Mouse (Mus musculus): Measurements from ENCODE around the gene Agbl4. TPM values are rescaled to one million over a fixed set of nuclear protein-coding genes. Genes with fewer than 3 reads are reported as not detected.

Gene Agbl4
- total RNA-seq, 1 experiment, result not detected

DNA sequence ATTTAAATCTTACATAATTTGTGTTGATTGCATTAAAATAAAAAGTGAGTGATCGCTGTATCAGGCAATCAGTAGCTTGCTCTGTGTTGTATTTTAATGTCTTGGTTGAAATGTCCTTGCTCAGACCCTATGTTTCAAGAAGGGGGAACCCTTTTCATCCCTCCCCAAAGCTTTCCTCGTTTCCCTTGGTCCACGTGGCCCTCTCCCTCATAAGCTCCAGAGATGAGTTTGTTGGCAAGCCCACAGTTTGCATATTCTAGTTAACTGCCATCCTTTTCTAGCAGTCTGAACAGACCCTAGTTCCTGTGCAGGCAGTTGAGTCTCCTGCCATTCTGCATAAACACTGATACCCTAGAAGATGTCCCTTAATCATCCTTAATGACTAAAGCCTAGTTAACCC, 1050.5 kb downstream of the Agbl4 start:
- H3K4me1 ChIP-seq (ENCODE audit: control insufficient read depth in 2 of 2, insufficient read depth in 2 of 2, low read length in 2 of 2, poor library complexity in 1 of 2), result no peaks in the 10 kb centered on the region
- in situ Hi-C loops (cut with MboI; ENCODE audit: low sequenced_read_pairs in 2 of 2, unreplicated experiment in 2 of 2), result no loop called here
- no peaks in the 10 kb centered on the region for H3K9me3 ChIP-seq (ENCODE audit: control insufficient read depth, insufficient read depth, low read depth, low read length)
- H3K4me3 ChIP-seq (ENCODE audit: insufficient read depth in 1 of 2, low read depth in 1 of 2, low read length in 2 of 2, poor library complexity in 1 of 2, severe bottlenecking in 1 of 2), result no peak overlapping the region
- TF ChIP-seq ZC3H11A (IDR thresholded peaks at IDR 0.05; ENCODE audit: borderline replicate concordance, low read depth, low read length) (no peak), HCFC1 (IDR thresholded peaks at IDR 0.05; ENCODE audit: borderline replicate concordance, insufficient read depth, low read length) (no peak), CHD2 (IDR thresholded peaks at IDR 0.05; ENCODE audit: low read depth, low read length) (no peak), ZNF384 (IDR thresholded peaks at IDR 0.05; ENCODE audit: low read depth, low read length) (no peak), MAFK (IDR thresholded peaks at IDR 0.05; ENCODE audit: insufficient read depth, low read depth, low read length) (no peak)
- H3K9ac ChIP-seq (ENCODE audit: insufficient read depth, low read depth, low read length, poor library complexity, severe bottlenecking), result no peak overlapping the region
- H3K27ac ChIP-seq (ENCODE audit: insufficient read depth, low read depth, low read length, poor library complexity, severe bottlenecking), result no peak overlapping the region
- H3K36me3 ChIP-seq (ENCODE audit: control insufficient read depth, insufficient read depth, low read length, poor library complexity, severe bottlenecking), result no peaks in the 10 kb centered on the region
- DNase-seq (ENCODE audit: low read depth, low spot score), result no peak

GRCm38 (mm10) chr4:111448586-111448985, 1051.1 kb downstream of the Agbl4 start:
- no peak for DNase-seq (ENCODE audit: low read depth, low spot score)
- Histone ChIP-seq H3K36me3 (ENCODE audit: control insufficient read depth, insufficient read depth, low read length, poor library complexity, severe bottlenecking) (no peaks in the 10 kb centered on the region), H3K4me1 (ENCODE audit: control insufficient read depth in 2 of 2, insufficient read depth in 2 of 2, low read length in 2 of 2, poor library complexity in 1 of 2) (no peaks in the 10 kb centered on the region), H3K4me3 (ENCODE audit: insufficient read depth in 1 of 2, low read depth in 1 of 2, low read length in 2 of 2, poor library complexity in 1 of 2, severe bottlenecking in 1 of 2) (no peak overlapping the region), H3K9ac (ENCODE audit: insufficient read depth, low read depth, low read length, poor library complexity, severe bottlenecking) (no peak overlapping the region), H3K9me3 (ENCODE audit: control insufficient read depth, insufficient read depth, low read depth, low read length) (no peaks in the 10 kb centered on the region), H3K27ac (ENCODE audit: insufficient read depth, low read depth, low read length, poor library complexity, severe bottlenecking) (no peak overlapping the region)
- in situ Hi-C loops (cut with MboI; ENCODE audit: low sequenced_read_pairs in 2 of 2, unreplicated experiment in 2 of 2), result no loop called here
- TF ChIP-seq ZC3H11A (IDR thresholded peaks at IDR 0.05; ENCODE audit: borderline replicate concordance, low read depth, low read length) (no peak), ZNF384 (IDR thresholded peaks at IDR 0.05; ENCODE audit: low read depth, low read length) (no peak), CHD2 (IDR thresholded peaks at IDR 0.05; ENCODE audit: low read depth, low read length) (no peak), MAFK (IDR thresholded peaks at IDR 0.05; ENCODE audit: insufficient read depth, low read depth, low read length) (no peak), HCFC1 (IDR thresholded peaks at IDR 0.05; ENCODE audit: borderline replicate concordance, insufficient read depth, low read length) (no peak)

- Histone ChIP-seq H3K9ac (ENCODE audit: insufficient read depth, low read depth, low read length, poor library complexity, severe bottlenecking) (no peak overlapping the region), H3K36me3 (ENCODE audit: control insufficient read depth, insufficient read depth, low read length, poor library complexity, severe bottlenecking) (peaks cover 5% of the 10 kb centered on the region), H3K9me3 (ENCODE audit: control insufficient read depth, insufficient read depth, low read depth, low read length) (no peaks in the 10 kb centered on the region), H3K4me3 (ENCODE audit: insufficient read depth in 1 of 2, low read depth in 1 of 2, low read length in 2 of 2, poor library complexity in 1 of 2, severe bottlenecking in 1 of 2) (no peak overlapping the region), H3K4me1 (ENCODE audit: control insufficient read depth in 2 of 2, insufficient read depth in 2 of 2, low read length in 2 of 2, poor library complexity in 1 of 2) (no peaks in the 10 kb centered on the region), H3K27ac (ENCODE audit: insufficient read depth, low read depth, low read length, poor library complexity, severe bottlenecking) (no peak overlapping the region)
- DNase-seq (ENCODE audit: low read depth, low spot score), result no peak
- no peak for TF ChIP-seq MAFK (IDR thresholded peaks at IDR 0.05; ENCODE audit: insufficient read depth, low read depth, low read length)
- no peak for TF ChIP-seq ZNF384 (IDR thresholded peaks at IDR 0.05; ENCODE audit: low read depth, low read length)
- TF ChIP-seq HCFC1 (IDR thresholded peaks at IDR 0.05; ENCODE audit: borderline replicate concordance, insufficient read depth, low read length), result no peak
- no peak for TF ChIP-seq ZC3H11A (IDR thresholded peaks at IDR 0.05; ENCODE audit: borderline replicate concordance, low read depth, low read length)
- no peak for TF ChIP-seq CHD2 (IDR thresholded peaks at IDR 0.05; ENCODE audit: low read depth, low read length)
- in situ Hi-C loops (cut with MboI; ENCODE audit: low sequenced_read_pairs in 2 of 2, unreplicated experiment in 2 of 2), result no loop called here
Measured at GRCm38 (mm10) chr4:111449442-111450199, 1052.2 kb downstream of the Agbl4 start.

GRCm38 (mm10) chr4:111451283-111451918, 1053.9 kb downstream of the Agbl4 start:
- Histone ChIP-seq H3K4me3 (ENCODE audit: insufficient read depth in 1 of 2, low read depth in 1 of 2, low read length in 2 of 2, poor library complexity in 1 of 2, severe bottlenecking in 1 of 2) (no peak overlapping the region), H3K4me1 (ENCODE audit: control insufficient read depth in 2 of 2, insufficient read depth in 2 of 2, low read length in 2 of 2, poor library complexity in 1 of 2) (no peaks in the 10 kb centered on the region), H3K9ac (ENCODE audit: insufficient read depth, low read depth, low read length, poor library complexity, severe bottlenecking) (no peak overlapping the region), H3K27ac (ENCODE audit: insufficient read depth, low read depth, low read length, poor library complexity, severe bottlenecking) (no peak overlapping the region), H3K36me3 (ENCODE audit: control insufficient read depth, insufficient read depth, low read length, poor library complexity, severe bottlenecking) (peaks cover 5% of the 10 kb centered on the region), H3K9me3 (ENCODE audit: control insufficient read depth, insufficient read depth, low read depth, low read length) (no peaks in the 10 kb centered on the region)
- in situ Hi-C loops (cut with MboI; ENCODE audit: low sequenced_read_pairs in 2 of 2, unreplicated experiment in 2 of 2), result no loop called here
- DNase-seq (ENCODE audit: low read depth, low spot score), result no peak
- no peak for TF ChIP-seq ZNF384 (IDR thresholded peaks at IDR 0.05; ENCODE audit: low read depth, low read length)
- no peak for TF ChIP-seq MAFK (IDR thresholded peaks at IDR 0.05; ENCODE audit: insufficient read depth, low read depth, low read length)
- no peak for TF ChIP-seq HCFC1 (IDR thresholded peaks at IDR 0.05; ENCODE audit: borderline replicate concordance, insufficient read depth, low read length)
- TF ChIP-seq CHD2 (IDR thresholded peaks at IDR 0.05; ENCODE audit: low read depth, low read length), result no peak
- TF ChIP-seq ZC3H11A (IDR thresholded peaks at IDR 0.05; ENCODE audit: borderline replicate concordance, low read depth, low read length), result no peak

Measured in ES-E14 (cell line).